ENCODE assay signal across 8 mouse cellular contexts in genomic region chr5:36465889-36466288, GRCm38 (mm10). TPM values are rescaled to one million over a fixed set of nuclear protein-coding genes. Genes with fewer than 3 reads are reported as not detected.
A peak's percentile ranks its signal among the peaks of the same experiment; 100 is the strongest.
DNase-seq lines count a peak whose midpoint lies in the region; ATAC-seq and TF ChIP-seq lines count a peak whose summit lies in the region.

No protein-coding gene starts in this region.

- H3K9ac ChIP-seq in heart, embryonic 12.5 days, result peak overlapping the region; percentile 85
- H3K9ac ChIP-seq in ES-Bruce4 (ENCODE audit: low read depth, poor library complexity, severe bottlenecking), result peak overlapping the region; percentile 78
- peak overlapping the region; percentile 80 for H3K9ac ChIP-seq in heart, postnatal 0 days (replicated peaks; ENCODE audit: low read depth, low read length)

- DNase-seq in heart, adult 18-20 months, result no peak
- no peak for DNase-seq in heart, postnatal 0 days (ENCODE audit: low spot score)
- no peak for DNase-seq in midbrain, embryonic 10.5 days (ENCODE audit: low spot score)
- no peak for DNase-seq in cerebellum, adult 8-10 months
- DNase-seq in embryo, embryonic 11 days, result no peak
- DNase-seq in urinary bladder, postnatal 14 days (ENCODE audit: low spot score), result no peak

- no peak for TF ChIP-seq POLR2A in ES-Bruce4 (IDR thresholded peaks at IDR 0.05; ENCODE audit: insufficient read depth, low read length)

- no peak overlapping the region; the same call in 1 of the 2 replicates for H3K27ac ChIP-seq in heart, embryonic 12.5 days (ENCODE audit: poor library complexity, severe bottlenecking)
- H3K27ac ChIP-seq in ES-Bruce4 (ENCODE audit: insufficient read depth, low read length), result no peak overlapping the region
- peak overlapping the region; percentile 80; the same call in 1 of the 2 replicates for H3K27ac ChIP-seq in heart, postnatal 0 days (ENCODE audit: low read depth)
- peak overlapping the region; percentile 88; the same call in 1 of the 2 replicates for H3K27ac ChIP-seq in midbrain, embryonic 10.5 days (replicated peaks)

- no peak for ATAC-seq in heart, embryonic 12.5 days (ENCODE audit: insufficient number of reproducible peaks, low FRiP score)
- no peak for ATAC-seq in heart, postnatal 0 days (ENCODE audit: insufficient read depth, low read depth)

- peak overlapping the region; percentile 74 for H3K4me3 ChIP-seq in heart, embryonic 12.5 days
- H3K4me3 ChIP-seq in ES-Bruce4 (ENCODE audit: low read depth, low read length), result peak overlapping the region; percentile 74
- H3K4me3 ChIP-seq in heart, postnatal 0 days (ENCODE audit: low read depth, low read length), result peak overlapping the region; percentile 82
- H3K4me3 ChIP-seq in midbrain, embryonic 10.5 days, result peak overlapping the region; percentile 98

- peaks cover 38% of the 10 kb centered on the region for H3K4me1 ChIP-seq in heart, embryonic 12.5 days (replicated peaks)
- H3K4me1 ChIP-seq in ES-Bruce4 (ENCODE audit: control insufficient read depth, insufficient read depth, low read length), result no peaks in the 10 kb centered on the region
- H3K4me1 ChIP-seq in heart, postnatal 0 days (ENCODE audit: control insufficient read depth, insufficient read depth), result peaks cover 12% of the 10 kb centered on the region; the same call in 1 of the 2 replicates
- peaks cover 43% of the 10 kb centered on the region for H3K4me1 ChIP-seq in midbrain, embryonic 10.5 days

- 23% methylated on average over 8 of the region's 8 CpGs for WGBS in heart, embryonic 12.5 days
- 12% methylated on average over 8 of the region's 8 CpGs for WGBS in heart, postnatal 0 days
- 33% methylated on average over 8 of the region's 8 CpGs for WGBS in midbrain, embryonic 10.5 days

- TF ChIP-seq EP300 in ES-Bruce4 (IDR thresholded peaks at IDR 0.05; ENCODE audit: insufficient read depth, low read depth, low read length), result no peak
- TF ChIP-seq EP300 in heart, postnatal 0 days (IDR thresholded peaks at IDR 0.05; ENCODE audit: low read depth), result no peak

- H3K4me2 ChIP-seq in heart, embryonic 12.5 days, result peak overlapping the region; percentile 96
- H3K4me2 ChIP-seq in heart, postnatal 0 days (ENCODE audit: low read depth, low read length), result peak overlapping the region; percentile 79

- no peaks in the 10 kb centered on the region for H3K27me3 ChIP-seq in heart, embryonic 12.5 days (replicated peaks)
- no peaks in the 10 kb centered on the region for H3K27me3 ChIP-seq in ES-Bruce4 (ENCODE audit: control insufficient read depth, insufficient read depth, low read length, poor library complexity, severe bottlenecking)
- no peaks in the 10 kb centered on the region for H3K27me3 ChIP-seq in heart, postnatal 0 days (ENCODE audit: control insufficient read depth, insufficient read depth, low read length)
- peaks cover 16% of the 10 kb centered on the region for H3K27me3 ChIP-seq in midbrain, embryonic 10.5 days (ENCODE audit: low read depth, poor library complexity, severe bottlenecking)

- no peaks in the 10 kb centered on the region for H3K9me3 ChIP-seq in heart, embryonic 12.5 days (replicated peaks)
- no peaks in the 10 kb centered on the region for H3K9me3 ChIP-seq in ES-Bruce4 (replicated peaks; ENCODE audit: control insufficient read depth, insufficient read depth, low read length, poor library complexity, severe bottlenecking)
- H3K9me3 ChIP-seq in heart, postnatal 0 days (replicated peaks; ENCODE audit: control insufficient read depth, low read length), result no peaks in the 10 kb centered on the region
- no peaks in the 10 kb centered on the region for H3K9me3 ChIP-seq in midbrain, embryonic 10.5 days (replicated peaks)

- TF ChIP-seq CTCF in ES-Bruce4 (IDR thresholded peaks at IDR 0.05; ENCODE audit: low read depth, low read length), result no peak
- TF ChIP-seq CTCF in heart, postnatal 0 days (IDR thresholded peaks at IDR 0.05; ENCODE audit: low read depth), result no peak

- H3K36me3 ChIP-seq in heart, embryonic 12.5 days, result peaks cover 33% of the 10 kb centered on the region
- H3K36me3 ChIP-seq in ES-Bruce4 (ENCODE audit: control insufficient read depth, insufficient read depth, low read length, poor library complexity, severe bottlenecking), result peaks cover 21% of the 10 kb centered on the region
- peaks cover 17% of the 10 kb centered on the region for H3K36me3 ChIP-seq in heart, postnatal 0 days (replicated peaks; ENCODE audit: control insufficient read depth, insufficient read depth, low read length)
- peaks cover 38% of the 10 kb centered on the region for H3K36me3 ChIP-seq in midbrain, embryonic 10.5 days

RNA-seq across cellular contexts. Expression of gene Grpel1, which starts 1.1 kb away (rescaled TPM):
- 54.9 and 57.4 TPM in 2 replicates for polyA plus RNA-seq in heart, embryonic 12.5 days (2016; fragmentation: Nextera tagmentation; extraction: Ambion mirVana)
- 10 to 100 TPM; 66.0 to 69.3 TPM for total RNA-seq in heart, adult 18-20 months (2021)
- polyA plus RNA-seq in ES-Bruce4 (2011; ENCODE audit: insufficient read depth, insufficient read length, low read depth, missing spikeins), result 28.8 and 28.9 TPM in 2 replicates
- total RNA-seq in heart, postnatal 0 days (2014; rRNA removed; ENCODE audit: low replicate concordance), result 30.1 and 37.1 TPM in 2 replicates
- 82.8 and 84.0 TPM in 2 replicates for polyA plus RNA-seq in heart, postnatal 0 days (2015; fragmentation: Nextera tagmentation; extraction: Ambion mirVana)
- polyA plus RNA-seq in midbrain, embryonic 10.5 days (2016; fragmentation: Nextera tagmentation; extraction: Ambion mirVana), result 57.4 and 63.7 TPM in 2 replicates

RNA-seq across cellular contexts. Expression of gene Tada2b, which starts 18.2 kb away (rescaled TPM):
- 1.6 and 1.9 TPM in 2 replicates for polyA plus RNA-seq in heart, embryonic 12.5 days (2016; fragmentation: Nextera tagmentation; extraction: Ambion mirVana)
- 10 to 100 TPM; 15.8 to 16.2 TPM for total RNA-seq in heart, adult 18-20 months (2021)
- polyA plus RNA-seq in ES-Bruce4 (2011; ENCODE audit: insufficient read depth, insufficient read length, low read depth, missing spikeins), result 6.8 and 8.4 TPM in 2 replicates
- total RNA-seq in heart, postnatal 0 days (2014; rRNA removed; ENCODE audit: low replicate concordance), result 10.3 and 13.3 TPM in 2 replicates
- polyA plus RNA-seq in heart, postnatal 0 days (2015; fragmentation: Nextera tagmentation; extraction: Ambion mirVana), result 1.2 and 1.7 TPM in 2 replicates
- 2.0 and 2.3 TPM in 2 replicates for polyA plus RNA-seq in midbrain, embryonic 10.5 days (2016; fragmentation: Nextera tagmentation; extraction: Ambion mirVana)

RNA-seq across cellular contexts. Expression of gene Ccdc96, which starts 18.5 kb away (rescaled TPM):
- 0.28 and 0.29 TPM in 2 replicates for polyA plus RNA-seq in heart, embryonic 12.5 days (2016; fragmentation: Nextera tagmentation; extraction: Ambion mirVana)
- total RNA-seq in heart, adult 18-20 months (2021), result under 1 TPM; 0.13 to 0.42 TPM
- 0.33 and 0.37 TPM in 2 replicates for polyA plus RNA-seq in ES-Bruce4 (2011; ENCODE audit: insufficient read depth, insufficient read length, low read depth, missing spikeins)
- total RNA-seq in heart, postnatal 0 days (2014; rRNA removed; ENCODE audit: low replicate concordance), result not detected in 2 replicates
- 0.19 and 0.25 TPM in 2 replicates for polyA plus RNA-seq in heart, postnatal 0 days (2015; fragmentation: Nextera tagmentation; extraction: Ambion mirVana)
- 4.3 and 5.0 TPM in 2 replicates for polyA plus RNA-seq in midbrain, embryonic 10.5 days (2016; fragmentation: Nextera tagmentation; extraction: Ambion mirVana)

Comparison
In these comparisons a context has a peak if more than half of its experiments do, and no peak if none do; other contexts are left out.
1. H3K27ac ChIP-seq: peak in heart, postnatal 0 days (single experiment) and midbrain, embryonic 10.5 days (single experiment); none in heart, embryonic 12.5 days (single experiment) and ES-Bruce4 (single experiment).
2. Peak in every context shown above with its lines, with median percentiles within 50 percentile points of each other: H3K4me3 ChIP-seq and H3K9ac ChIP-seq.